Mouse (Mus musculus) ES-Bruce4 (cell line): ENCODE data around the gene BC037034.

Experiments
- CTCF ChIP-seq: IDR thresholded peaks from one replicate; pipeline ENCODE4 v1.8.1; 2011; ENCODE audit warnings: low read depth, low read length
- EP300 ChIP-seq: IDR thresholded peaks from 2 replicates; pipeline ENCODE4 v1.6.1; 2011; ENCODE audit warnings: low read depth, low read length; ENCODE audit not compliant: insufficient read depth

DNA sequence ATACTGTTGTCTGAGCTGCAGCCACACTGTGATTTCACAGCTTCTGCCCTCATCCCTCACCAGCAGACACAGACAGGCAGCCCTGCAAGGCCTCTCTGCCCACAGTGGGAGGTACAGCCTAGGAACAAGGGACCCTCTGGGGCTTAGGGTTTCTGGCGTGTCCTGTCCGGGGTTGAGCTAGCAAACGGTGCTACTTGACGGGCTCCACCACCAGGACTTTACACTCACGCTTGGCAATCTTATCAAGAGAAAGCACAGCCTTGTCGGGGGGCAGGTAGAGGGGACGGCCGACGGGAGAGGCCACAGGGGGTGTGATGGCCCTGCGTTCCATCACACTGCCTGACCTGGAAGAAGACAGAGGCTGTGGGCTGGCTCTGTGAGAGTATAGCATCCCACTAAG, 3.8 kb downstream of the BC037034 start:
- TF ChIP-seq EP300, result no peak
- TF ChIP-seq CTCF, result no peak
